Mouse (Mus musculus) cerebellum, postnatal 36 days (tissue): ENCODE measurements around the gene Elk3.

Source experiments
- DNase-seq, 2 experiments: peaks; one replicate each; pipeline ENCODE4 v3.0.0; 2021 to 2022; ENCODE audit warnings: mixed read lengths in 2 of 2

Gene Elk3

GRCm38 (mm10) chr10:93291352-93291751, 19.6 kb downstream of the Elk3 start:
- peak; percentile 69 to 77 for DNase-seq

- DNase-seq: no peak
Observed at GRCm38 (mm10) chr10:93289404-93289803, 21.5 kb downstream of the Elk3 start.

- DNase-seq: no peak
Observed at GRCm38 (mm10) chr10:93288336-93288735, 22.6 kb downstream of the Elk3 start.

GRCm38 (mm10) chr10:93287551-93288145, 23.3 kb downstream of the Elk3 start:
- DNase-seq: no peak

- no peak for DNase-seq
Observed at GRCm38 (mm10) chr10:93285489-93285888, 25.4 kb downstream of the Elk3 start.

GRCm38 (mm10) chr10:93283258-93283657, 27.7 kb downstream of the Elk3 start:
- DNase-seq: no peak

GRCm38 (mm10) chr10:93282526-93282964, 28.4 kb downstream of the Elk3 start:
- peak; percentile 66 to 70 for DNase-seq

GRCm38 (mm10) chr10:93281092-93281491, 29.8 kb downstream of the Elk3 start:
- no peak for DNase-seq

GRCm38 (mm10) chr10:93280586-93280985, 30.3 kb downstream of the Elk3 start:
- peak in 1 of 2 experiments; percentile 28 for DNase-seq

GRCm38 (mm10) chr10:93279062-93279461, 31.9 kb downstream of the Elk3 start:
- DNase-seq: no peak

GRCm38 (mm10) chr10:93278361-93278760, 32.6 kb downstream of the Elk3 start:
- no peak for DNase-seq

- peak; percentile 69 to 75 for DNase-seq
Observed at GRCm38 (mm10) chr10:93276857-93277256, 34.1 kb downstream of the Elk3 start.

- peak; percentile 92 to 94 for DNase-seq
Observed at GRCm38 (mm10) chr10:93276349-93276763, 34.6 kb downstream of the Elk3 start.

GRCm38 (mm10) chr10:93275212-93276136, 35.5 kb downstream of the Elk3 start:
- peak; percentile 93 to 95 for DNase-seq

- no peak for DNase-seq
Observed at GRCm38 (mm10) chr10:93274277-93274696, 36.6 kb downstream of the Elk3 start.

- DNase-seq: peak; percentile 51 to 57
Observed at GRCm38 (mm10) chr10:93272986-93273982, 37.7 kb downstream of the Elk3 start.

GRCm38 (mm10) chr10:93271831-93272230, 39.1 kb downstream of the Elk3 start:
- no peak for DNase-seq

- DNase-seq: no peak
Observed at GRCm38 (mm10) chr10:93270889-93271460, 40.0 kb downstream of the Elk3 start.

- DNase-seq: no peak
Observed at GRCm38 (mm10) chr10:93269744-93270143, 41.2 kb downstream of the Elk3 start.

GRCm38 (mm10) chr10:93268339-93268738, 42.6 kb downstream of the Elk3 start:
- DNase-seq: no peak

GRCm38 (mm10) chr10:93267509-93267908, 43.4 kb downstream of the Elk3 start:
- DNase-seq: peak in 1 of 2 experiments; percentile 57

GRCm38 (mm10) chr10:93266521-93266920, 44.4 kb downstream of the Elk3 start:
- DNase-seq: no peak
